Mouse (Mus musculus): ENCODE measurements at regions not wholly inside any gene's neighbourhood (a gene's known extent, or its start where the extent isn't known, plus 50 kb on each side); places are given as distances from the start of the nearest gene placed in this dataset.

- TF ChIP-seq POLR2A (IDR thresholded peaks at IDR 0.05; ENCODE audit: borderline replicate concordance, extremely low read depth, insufficient read depth, insufficient read length, poor library complexity, severe bottlenecking) = no peak
- TF ChIP-seq CTCF (IDR thresholded peaks at IDR 0.05; ENCODE audit: borderline replicate concordance, extremely low read depth, insufficient read depth, insufficient read length) = no peak
- DNase-seq (ENCODE audit: low read depth) = peak; percentile 32
Measured at GRCm38 (mm10) chr4:94188354-94188753, 368.0 kb upstream of the Gm10306 start.

GRCm38 (mm10) chr4:94188888-94189287, 367.5 kb upstream of the Gm10306 start:
- DNase-seq (ENCODE audit: low read depth) = peak; percentile 89
- TF ChIP-seq CTCF (IDR thresholded peaks at IDR 0.05; ENCODE audit: borderline replicate concordance, extremely low read depth, insufficient read depth, insufficient read length) = no peak
- no peak for TF ChIP-seq POLR2A (IDR thresholded peaks at IDR 0.05; ENCODE audit: borderline replicate concordance, extremely low read depth, insufficient read depth, insufficient read length, poor library complexity, severe bottlenecking)

GRCm38 (mm10) chr4:94190940-94191339, 365.4 kb upstream of the Gm10306 start:
- no peak for DNase-seq (ENCODE audit: low read depth)
- TF ChIP-seq POLR2A (IDR thresholded peaks at IDR 0.05; ENCODE audit: borderline replicate concordance, extremely low read depth, insufficient read depth, insufficient read length, poor library complexity, severe bottlenecking) (no peak), CTCF (IDR thresholded peaks at IDR 0.05; ENCODE audit: borderline replicate concordance, extremely low read depth, insufficient read depth, insufficient read length) (no peak)

- TF ChIP-seq POLR2A (IDR thresholded peaks at IDR 0.05; ENCODE audit: borderline replicate concordance, extremely low read depth, insufficient read depth, insufficient read length, poor library complexity, severe bottlenecking) (no peak), CTCF (IDR thresholded peaks at IDR 0.05; ENCODE audit: borderline replicate concordance, extremely low read depth, insufficient read depth, insufficient read length) (no peak)
- no peak for DNase-seq (ENCODE audit: low read depth)
Measured at GRCm38 (mm10) chr4:94216265-94216664, 340.1 kb upstream of the Gm10306 start.

GRCm38 (mm10) chr4:94235650-94236206, 320.6 kb upstream of the Gm10306 start:
- TF ChIP-seq POLR2A (IDR thresholded peaks at IDR 0.05; ENCODE audit: borderline replicate concordance, extremely low read depth, insufficient read depth, insufficient read length, poor library complexity, severe bottlenecking) (no peak), CTCF (IDR thresholded peaks at IDR 0.05; ENCODE audit: borderline replicate concordance, extremely low read depth, insufficient read depth, insufficient read length) (no peak)
- DNase-seq (ENCODE audit: low read depth) = no peak

- TF ChIP-seq POLR2A (IDR thresholded peaks at IDR 0.05; ENCODE audit: borderline replicate concordance, extremely low read depth, insufficient read depth, insufficient read length, poor library complexity, severe bottlenecking) (no peak), CTCF (IDR thresholded peaks at IDR 0.05; ENCODE audit: borderline replicate concordance, extremely low read depth, insufficient read depth, insufficient read length) (no peak)
- no peak for DNase-seq (ENCODE audit: low read depth)
Measured at GRCm38 (mm10) chr4:94256026-94256425, 300.3 kb upstream of the Gm10306 start.

- DNase-seq (ENCODE audit: low read depth) = peak; percentile 66
- no peak for TF ChIP-seq POLR2A (IDR thresholded peaks at IDR 0.05; ENCODE audit: borderline replicate concordance, extremely low read depth, insufficient read depth, insufficient read length, poor library complexity, severe bottlenecking)
- no peak for TF ChIP-seq CTCF (IDR thresholded peaks at IDR 0.05; ENCODE audit: borderline replicate concordance, extremely low read depth, insufficient read depth, insufficient read length)
Measured at GRCm38 (mm10) chr4:94261136-94261535, 295.2 kb upstream of the Gm10306 start.

GRCm38 (mm10) chr4:94281732-94282131, 274.6 kb upstream of the Gm10306 start:
- no peak for TF ChIP-seq CTCF (IDR thresholded peaks at IDR 0.05; ENCODE audit: borderline replicate concordance, extremely low read depth, insufficient read depth, insufficient read length)
- no peak for TF ChIP-seq POLR2A (IDR thresholded peaks at IDR 0.05; ENCODE audit: borderline replicate concordance, extremely low read depth, insufficient read depth, insufficient read length, poor library complexity, severe bottlenecking)
- DNase-seq (ENCODE audit: low read depth) = no peak

- peak; percentile 72 for DNase-seq (ENCODE audit: low read depth)
- TF ChIP-seq CTCF (IDR thresholded peaks at IDR 0.05; ENCODE audit: borderline replicate concordance, extremely low read depth, insufficient read depth, insufficient read length) (no peak), POLR2A (IDR thresholded peaks at IDR 0.05; ENCODE audit: borderline replicate concordance, extremely low read depth, insufficient read depth, insufficient read length, poor library complexity, severe bottlenecking) (no peak)
Measured at GRCm38 (mm10) chr4:94292150-94292549, 264.2 kb upstream of the Gm10306 start.

- no peak for DNase-seq (ENCODE audit: low read depth)
- TF ChIP-seq CTCF (IDR thresholded peaks at IDR 0.05; ENCODE audit: borderline replicate concordance, extremely low read depth, insufficient read depth, insufficient read length) (no peak), POLR2A (IDR thresholded peaks at IDR 0.05; ENCODE audit: borderline replicate concordance, extremely low read depth, insufficient read depth, insufficient read length, poor library complexity, severe bottlenecking) (no peak)
Measured at GRCm38 (mm10) chr4:94317298-94317697, 239.0 kb upstream of the Gm10306 start.

GRCm38 (mm10) chr4:94326759-94327158, 229.6 kb upstream of the Gm10306 start:
- DNase-seq (ENCODE audit: low read depth) = no peak

GRCm38 (mm10) chr4:94343331-94343730, 213.0 kb upstream of the Gm10306 start:
- TF ChIP-seq CTCF (IDR thresholded peaks at IDR 0.05; ENCODE audit: borderline replicate concordance, extremely low read depth, insufficient read depth, insufficient read length) = no peak
- TF ChIP-seq POLR2A (IDR thresholded peaks at IDR 0.05; ENCODE audit: borderline replicate concordance, extremely low read depth, insufficient read depth, insufficient read length, poor library complexity, severe bottlenecking) = no peak
- DNase-seq (ENCODE audit: low read depth) = peak; percentile 18

More at GRCm38 (mm10) chr4:94326759-94327158, 229.6 kb upstream of the Gm10306 start:
- TF ChIP-seq POLR2A (IDR thresholded peaks at IDR 0.05; ENCODE audit: borderline replicate concordance, extremely low read depth, insufficient read depth, insufficient read length, poor library complexity, severe bottlenecking) (no peak), CTCF (IDR thresholded peaks at IDR 0.05; ENCODE audit: borderline replicate concordance, extremely low read depth, insufficient read depth, insufficient read length) (no peak)
